Mouse (Mus musculus): ENCODE measurements at regions not wholly inside any gene's neighbourhood (a gene's known extent, or its start where the extent isn't known, plus 50 kb on each side); places are given as distances from the start of the nearest gene placed in this dataset.
A peak's percentile ranks its signal among the peaks of the same experiment; 100 is the strongest.
"Not testable (repeated sequence)": the region's sequence is repeated elsewhere in the genome, so short reads cannot be mapped to it uniquely, and the experiment has no call there.

DNA sequence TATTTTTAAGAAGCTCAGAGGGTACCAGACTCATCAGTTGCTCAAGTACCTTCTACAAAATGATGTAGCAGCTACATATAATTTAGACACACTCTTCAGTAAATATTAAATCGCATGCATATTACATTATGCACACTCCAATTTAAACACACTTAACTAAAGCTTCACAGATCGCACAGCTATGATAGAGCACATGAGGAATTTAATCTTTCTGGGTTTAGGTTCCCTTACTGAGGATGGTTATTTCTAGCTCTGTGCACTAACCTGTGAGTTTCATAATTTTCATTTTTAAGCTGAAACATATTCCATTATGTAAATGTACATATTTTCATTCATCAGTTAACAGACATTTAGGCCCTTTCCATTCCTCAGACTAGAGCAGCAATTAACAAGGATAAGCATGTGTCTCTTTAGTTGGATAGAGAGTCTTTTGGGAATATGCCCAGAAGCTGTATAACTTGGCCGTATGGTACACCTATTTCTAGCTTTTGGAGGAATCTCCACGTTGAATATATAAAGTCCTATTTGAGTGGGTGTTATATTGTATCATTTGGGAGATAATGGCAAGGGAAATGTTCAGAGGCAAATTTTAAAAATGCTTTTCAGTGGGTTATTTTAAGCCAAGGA lies 694.0 kb downstream of the Trib2 start:
- no peak for DNase-seq (ENCODE audit: low spot score)

DNA sequence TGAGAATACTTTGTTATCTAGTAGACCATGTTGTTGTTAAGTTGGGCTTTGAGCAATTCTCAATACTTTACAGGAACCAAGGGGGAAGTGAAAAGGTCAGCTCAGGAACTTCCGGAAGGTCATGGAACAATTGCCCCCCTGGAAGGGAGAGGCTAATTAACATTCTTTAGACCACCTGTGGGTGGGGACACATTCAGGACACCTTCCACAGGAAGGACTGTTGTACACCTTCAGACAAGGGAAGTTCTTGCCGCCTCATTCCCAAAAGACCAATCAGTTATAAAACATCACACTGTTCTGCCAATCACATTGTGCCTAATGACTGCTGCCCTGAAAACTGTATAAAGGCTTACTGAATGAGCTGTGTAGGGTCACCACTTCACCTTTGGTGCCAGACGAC lies 701.2 kb downstream of the Trib2 start:
- no peak for DNase-seq (ENCODE audit: low spot score)

GRCm38 (mm10) chr12:15114793-15115192 lies 701.9 kb downstream of the Trib2 start:
- DNase-seq (ENCODE audit: low spot score), result no peak

GRCm38 (mm10) chr12:15111049-15111448 lies 705.7 kb downstream of the Trib2 start:
- DNase-seq (ENCODE audit: low spot score), result no peak

GRCm38 (mm10) chr12:15104876-15105275 lies 711.8 kb downstream of the Trib2 start:
- DNase-seq (ENCODE audit: low spot score), result no peak

GRCm38 (mm10) chr12:15078615-15079014 lies 738.1 kb downstream of the Trib2 start:
- peak; percentile 70 for DNase-seq (ENCODE audit: low spot score)

DNA sequence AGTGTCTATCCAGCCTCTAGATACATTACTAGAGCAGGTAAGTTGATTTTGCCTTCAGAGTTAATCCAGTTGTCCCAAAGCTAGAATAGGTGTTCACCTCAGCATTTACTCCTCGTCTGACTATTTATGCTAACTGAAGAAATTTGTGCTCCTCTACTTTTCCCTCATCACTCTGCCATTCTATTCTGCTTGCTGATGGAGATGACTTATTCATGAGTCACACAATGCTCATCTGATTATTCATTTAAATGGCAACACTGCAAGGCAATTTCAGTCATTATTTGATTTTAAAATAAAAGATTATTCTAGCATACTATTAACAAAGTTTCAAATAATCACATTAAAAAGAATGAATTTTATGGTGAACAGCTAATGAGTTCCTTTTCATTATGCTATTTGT lies 752.4 kb downstream of the Trib2 start:
- DNase-seq (ENCODE audit: low spot score), result no peak

GRCm38 (mm10) chr12:15051387-15051786 lies 765.3 kb downstream of the Trib2 start:
- no peak for DNase-seq (ENCODE audit: low spot score)

DNA sequence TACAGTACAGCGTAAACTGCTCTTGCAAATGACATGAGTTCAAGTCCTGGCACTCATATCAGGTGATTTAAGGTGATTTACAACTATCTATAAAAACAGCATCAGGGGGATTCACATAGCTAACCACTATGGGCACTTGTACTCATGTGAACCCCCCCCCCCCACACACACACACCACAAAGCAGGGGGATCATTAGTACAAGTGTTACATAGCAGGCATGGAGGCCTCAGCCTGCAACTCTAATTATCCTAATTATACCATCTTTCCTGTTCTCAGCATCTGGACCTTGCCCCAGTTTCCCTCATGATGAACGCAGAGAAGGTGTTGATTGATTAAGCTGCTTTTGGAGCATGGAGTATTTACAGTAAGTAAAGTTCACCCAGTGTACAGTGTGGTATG lies 773.5 kb downstream of the Trib2 start:
- DNase-seq (ENCODE audit: low spot score), result peak; percentile 9

GRCm38 (mm10) chr12:15011091-15011490 lies 805.6 kb downstream of the Trib2 start:
- no peak for DNase-seq (ENCODE audit: low spot score)

- not testable (repeated sequence) for DNase-seq (ENCODE audit: low spot score)
Measured at GRCm38 (mm10) chr12:15002401-15002800, 814.3 kb downstream of the Trib2 start.

Measured in retina, embryonic 14.5 days (tissue).